Mouse (Mus musculus): ENCODE data around the gene Wdr78.

Gene Wdr78

GRCm38 (mm10) chr4:103114184-103115111, at the start of gene Wdr78, which contains the start of gene Mier1:
Gene Wdr78 (minus strand): TSS chr4:103114555.
Gene Mier1 (plus strand): TSS chr4:103114390.
- DNase-seq (ENCODE audit: low read depth, low spot score) = peak; percentile 93

DNA sequence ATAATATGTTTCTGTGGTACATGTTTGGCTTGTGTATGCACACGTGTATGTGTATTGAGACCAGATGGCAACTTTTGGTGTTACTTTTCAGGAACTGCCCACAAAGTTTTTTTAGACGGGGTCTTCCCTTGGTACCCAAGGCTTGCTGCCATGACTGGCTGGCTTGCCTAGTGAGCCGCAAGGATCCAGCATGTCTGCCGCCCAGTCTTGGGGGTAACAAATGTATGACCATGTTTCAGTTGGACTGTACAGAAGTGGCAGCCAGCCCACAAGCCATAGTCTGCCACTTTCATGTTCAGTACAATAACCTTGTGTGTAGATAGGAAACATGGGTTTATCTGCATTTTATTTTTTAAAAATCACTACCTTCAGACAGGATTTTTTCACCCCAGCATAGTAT, 44.4 kb upstream of the Wdr78 start:
- no peak for DNase-seq (ENCODE audit: low read depth, low spot score)

DNA sequence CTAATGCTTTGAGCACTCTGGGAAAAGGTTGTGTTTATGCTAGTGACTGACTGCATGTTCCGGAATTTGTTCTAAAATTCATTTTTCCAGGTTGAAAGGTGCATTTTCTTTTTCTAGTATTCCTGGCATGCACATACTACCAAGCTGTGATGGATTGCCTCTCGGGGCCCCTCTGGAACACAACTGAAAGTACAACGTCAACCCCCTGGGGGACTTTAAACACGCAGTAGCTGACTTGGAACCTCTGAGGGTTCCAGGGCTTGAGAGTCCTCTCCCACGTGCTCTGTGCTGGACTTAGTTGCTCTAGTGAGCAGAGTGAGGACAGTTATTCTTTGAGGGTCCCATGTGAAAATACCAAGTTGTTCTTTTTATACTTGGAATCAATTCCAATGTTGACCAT, 37.6 kb upstream of the Wdr78 start:
- no peak for DNase-seq (ENCODE audit: low read depth, low spot score)

- peak; percentile 46 for DNase-seq (ENCODE audit: low read depth, low spot score)
Measured at GRCm38 (mm10) chr4:103146339-103146738, 32.0 kb upstream of the Wdr78 start.

GRCm38 (mm10) chr4:103136946-103137345, 22.6 kb upstream of the Wdr78 start:
- DNase-seq (ENCODE audit: low read depth, low spot score) = no peak

DNA sequence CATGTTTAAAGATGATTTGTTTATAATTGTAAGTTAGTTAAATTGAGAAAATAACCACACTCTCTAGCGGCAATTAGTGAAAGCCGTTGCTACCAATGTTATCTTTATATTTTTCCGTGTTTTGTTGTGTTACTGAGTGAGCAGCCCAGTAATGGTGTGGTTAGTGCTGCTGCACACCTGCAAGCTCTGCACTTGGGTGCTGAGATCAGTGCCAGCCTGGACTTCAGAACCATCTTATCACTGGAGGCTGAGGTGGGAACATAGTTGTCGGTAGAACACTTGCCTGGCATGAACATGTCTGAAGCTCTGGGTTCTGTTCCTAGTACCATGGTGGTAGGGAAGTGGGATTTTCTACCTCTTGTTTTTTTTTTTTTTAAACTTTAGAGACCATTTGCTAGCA, 12.2 kb upstream of the Wdr78 start:
- DNase-seq (ENCODE audit: low read depth, low spot score) = no peak

DNA sequence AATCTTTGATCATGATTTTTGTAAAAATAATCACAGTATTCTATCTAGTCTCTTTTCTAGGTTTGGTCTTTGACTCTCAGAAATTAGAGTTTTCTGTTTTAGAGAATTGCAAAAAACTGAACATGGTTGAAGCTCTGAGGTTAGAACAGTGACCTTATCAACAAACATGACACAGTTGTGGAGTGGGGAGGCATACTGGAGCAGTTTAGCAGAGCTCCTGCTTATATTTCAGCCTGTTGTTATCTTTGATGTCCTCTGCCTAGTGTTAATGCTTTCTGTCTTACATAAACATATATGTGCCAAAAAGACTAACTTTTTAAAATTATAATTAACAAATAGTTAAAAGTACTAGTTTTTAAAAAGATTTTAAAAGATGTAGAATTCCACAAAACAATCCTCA, 9.3 kb upstream of the Wdr78 start:
- DNase-seq (ENCODE audit: low read depth, low spot score) = no peak

GRCm38 (mm10) chr4:103123086-103123485, 8.7 kb upstream of the Wdr78 start:
- DNase-seq (ENCODE audit: low read depth, low spot score) = no peak

GRCm38 (mm10) chr4:103120874-103121389, 6.6 kb upstream of the Wdr78 start:
- no peak for DNase-seq (ENCODE audit: low read depth, low spot score)

- DNase-seq (ENCODE audit: low read depth, low spot score) = no peak
Measured at GRCm38 (mm10) chr4:103120395-103120794, 6.0 kb upstream of the Wdr78 start.

DNA sequence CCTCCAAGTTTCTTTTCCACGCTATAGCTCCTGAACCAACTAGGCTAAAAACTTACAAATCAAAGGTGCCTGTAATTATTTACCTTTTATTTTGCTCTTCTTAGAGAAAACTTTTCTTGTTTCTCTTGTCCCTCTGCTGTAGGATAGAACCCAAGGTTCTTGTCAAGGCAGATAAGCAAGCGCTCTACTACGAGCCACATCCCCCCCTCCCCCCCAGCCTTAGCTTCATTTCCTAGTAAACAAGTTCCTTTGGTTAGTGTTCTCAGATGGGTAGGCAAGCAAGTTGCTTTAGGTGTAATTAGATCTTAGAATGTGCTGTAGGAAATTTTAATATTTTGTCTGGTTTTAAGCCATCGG, 5.7 kb upstream of the Wdr78 start:
- DNase-seq (ENCODE audit: low read depth, low spot score) = peak; percentile 9

DNA sequence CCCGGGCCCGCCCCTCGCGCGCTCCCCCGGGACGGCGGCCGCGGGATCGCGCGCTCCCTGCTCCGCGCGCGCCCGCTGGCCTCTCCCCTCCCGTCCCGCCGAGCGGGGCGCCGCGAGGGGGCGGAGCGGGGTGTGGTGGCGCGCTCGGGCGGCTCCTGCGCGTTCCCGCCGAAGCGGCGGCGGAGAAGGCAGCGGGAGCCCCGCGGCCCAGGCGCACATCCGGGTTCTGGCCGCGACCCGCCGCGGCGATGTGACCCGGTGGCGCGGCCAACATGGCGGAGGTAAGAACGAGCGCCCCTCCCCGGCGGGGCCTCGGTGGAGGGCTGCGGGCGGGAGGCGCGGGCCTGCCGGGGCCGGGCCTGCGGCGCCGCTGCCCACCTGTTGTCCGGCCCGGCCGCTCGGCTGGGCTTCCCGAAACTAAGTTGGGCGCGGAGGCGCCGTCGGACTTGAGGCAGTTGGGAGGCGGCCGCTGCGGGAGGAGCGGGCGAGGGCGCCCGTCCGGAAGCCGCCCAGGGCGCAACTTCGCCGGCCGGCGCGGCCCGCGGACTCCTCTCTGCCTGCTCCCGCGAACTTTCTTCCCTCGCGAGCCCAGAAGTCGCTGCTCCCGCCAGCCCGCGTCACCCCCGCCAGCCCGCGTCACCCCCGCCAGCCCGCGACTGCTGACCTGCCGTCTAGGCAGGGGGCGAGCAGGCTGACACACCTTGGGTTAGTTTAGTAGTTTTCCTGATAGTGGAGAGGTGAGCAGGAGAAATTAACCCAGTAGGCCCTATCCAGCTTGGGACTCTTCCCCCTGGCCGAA, 5.1 kb upstream of the Wdr78 start:
- peak; percentile 65 for DNase-seq (ENCODE audit: low read depth, low spot score)

- DNase-seq (ENCODE audit: low read depth, low spot score) = no peak
Measured at GRCm38 (mm10) chr4:103118888-103119228, 4.5 kb upstream of the Wdr78 start.

DNA sequence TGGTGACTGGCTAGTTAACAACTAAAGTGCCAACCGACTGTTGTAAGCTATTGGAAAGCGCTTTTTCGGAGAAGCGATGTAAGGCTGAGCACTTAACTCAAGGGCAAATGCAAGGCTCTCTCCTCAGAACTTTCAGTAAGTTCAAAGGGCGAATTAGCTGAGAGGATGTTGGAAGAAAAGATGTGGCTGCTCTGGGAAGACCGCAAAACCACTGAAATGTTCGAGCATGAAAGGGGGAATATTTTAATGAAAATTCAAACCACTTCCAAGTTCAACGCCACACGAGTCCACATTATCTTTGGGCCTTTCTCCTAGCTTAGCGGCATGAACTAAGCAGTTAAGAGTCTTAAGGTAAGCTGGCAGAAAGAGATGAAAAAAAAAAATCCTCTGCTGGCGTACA, 953 bp downstream of the Wdr78 start:
- DNase-seq (ENCODE audit: low read depth, low spot score) = no peak

DNA sequence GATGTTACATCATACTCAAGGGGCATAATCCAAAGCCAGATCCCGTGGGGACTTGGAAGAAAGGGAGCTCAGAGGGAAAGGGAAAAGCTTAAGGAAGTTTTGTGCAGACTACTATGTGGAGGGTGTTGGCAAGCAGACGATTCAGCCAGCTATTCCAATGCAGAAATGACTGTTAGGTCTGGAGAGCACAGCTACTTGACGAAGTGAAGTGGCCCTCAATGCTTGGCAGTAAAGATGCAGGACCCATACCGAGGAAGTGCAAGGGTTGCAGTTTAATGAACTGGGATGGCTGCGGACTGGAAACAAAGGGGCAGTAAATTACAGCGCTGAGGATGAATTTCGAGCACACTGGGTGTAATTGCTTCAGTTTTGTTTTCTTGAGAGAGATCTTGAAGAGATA, 1.7 kb downstream of the Wdr78 start:
- DNase-seq (ENCODE audit: low read depth, low spot score) = no peak

DNA sequence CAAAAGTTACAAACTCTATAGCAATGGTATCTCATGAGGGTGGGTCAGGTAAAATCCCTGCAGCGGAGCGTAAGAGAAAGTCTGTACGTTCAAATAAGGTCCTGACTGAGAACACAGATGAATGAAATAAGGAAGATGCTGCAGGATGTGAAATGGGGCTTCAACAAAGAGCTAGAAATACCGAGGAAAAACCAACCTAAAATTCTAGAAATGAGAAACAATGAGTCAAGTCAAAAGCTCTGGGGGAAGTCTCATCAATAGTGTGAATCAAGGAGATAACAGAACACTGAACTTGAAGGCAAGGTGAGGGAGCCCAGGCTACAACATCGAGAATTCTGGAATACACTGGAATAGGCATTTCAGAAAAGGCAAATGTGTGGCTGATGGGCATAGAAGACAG, 15.8 kb downstream of the Wdr78 start:
- DNase-seq (ENCODE audit: low read depth, low spot score) = no peak

DNA sequence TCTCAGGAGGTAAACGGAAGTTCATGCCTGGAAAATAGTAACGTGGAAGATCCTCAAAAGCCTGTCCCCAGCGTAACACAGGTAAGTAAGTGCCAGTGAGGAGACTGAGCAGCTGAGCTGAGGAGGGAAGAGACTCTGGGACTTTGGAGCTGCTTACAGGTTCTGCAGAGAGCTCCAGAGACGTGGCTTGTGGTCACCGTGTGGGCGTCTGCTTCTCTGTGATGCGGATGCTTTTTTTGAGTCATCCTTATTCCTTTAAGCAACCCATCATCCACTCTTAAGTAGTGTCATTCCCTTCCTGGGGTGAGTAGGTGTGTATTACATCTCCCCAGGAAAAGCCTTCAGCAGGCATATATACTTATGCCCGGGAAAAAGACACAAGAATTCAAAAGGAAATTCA, 18.4 kb downstream of the Wdr78 start:
- DNase-seq (ENCODE audit: low read depth, low spot score) = no peak

DNA sequence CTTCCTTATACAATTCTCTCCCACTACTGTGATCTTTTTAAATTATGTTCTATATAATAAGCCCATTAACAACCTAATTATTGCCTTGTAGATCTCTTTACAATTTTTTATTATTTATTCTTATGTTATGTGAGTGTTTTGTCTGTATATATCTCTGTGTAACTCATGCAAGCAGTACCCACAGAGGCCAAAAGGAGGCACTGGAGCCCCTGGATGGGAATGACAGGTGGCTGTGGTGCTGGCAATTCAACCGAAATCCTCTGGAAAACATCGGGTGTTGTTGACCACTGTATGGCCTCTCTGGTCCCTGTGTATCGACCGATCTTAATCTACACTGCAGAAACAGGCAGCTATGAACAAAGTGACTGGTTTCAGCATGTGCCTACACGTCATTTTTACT, 29.1 kb downstream of the Wdr78 start:
- DNase-seq (ENCODE audit: low read depth, low spot score) = no peak

- no peak for DNase-seq (ENCODE audit: low read depth, low spot score)
Measured at GRCm38 (mm10) chr4:103070631-103071030, 43.7 kb downstream of the Wdr78 start.

- no peak for DNase-seq (ENCODE audit: low read depth, low spot score)
Measured at GRCm38 (mm10) chr4:103067906-103068655, 46.3 kb downstream of the Wdr78 start.

- no peak for DNase-seq (ENCODE audit: low read depth, low spot score)
Measured at GRCm38 (mm10) chr4:103064976-103065375, 49.4 kb downstream of the Wdr78 start.

DNA sequence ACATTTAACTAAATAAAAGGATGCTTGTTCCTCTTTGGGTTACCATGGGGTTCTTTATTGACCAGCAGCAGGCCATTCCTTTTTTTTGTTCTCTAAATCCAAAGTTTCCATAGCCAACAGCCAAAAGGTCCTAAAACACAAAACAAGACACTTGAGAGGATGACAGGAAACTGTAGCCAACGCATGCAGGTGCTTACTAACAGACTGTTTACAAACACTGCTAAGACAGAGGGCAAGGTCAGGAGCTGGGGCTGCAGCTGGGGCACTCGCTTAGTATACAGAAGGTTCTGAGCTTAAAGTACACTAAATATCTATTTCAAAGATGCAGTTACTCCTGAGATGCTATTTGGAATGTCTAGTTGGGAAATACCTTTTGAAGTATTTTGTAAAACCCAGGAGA, 49.9 kb downstream of the Wdr78 start:
- no peak for DNase-seq (ENCODE audit: low read depth, low spot score)

Data from embryo, embryonic 11.5 days (tissue).